Mouse (Mus musculus): ENCODE results near the gene Pex5l. TPM values are rescaled to one million over a fixed set of nuclear protein-coding genes. Genes with fewer than 3 reads are reported as not detected.

Gene Pex5l
- polyA plus RNA-seq, 1 experiment from 2014 or later = 0.19 TPM

DNA sequence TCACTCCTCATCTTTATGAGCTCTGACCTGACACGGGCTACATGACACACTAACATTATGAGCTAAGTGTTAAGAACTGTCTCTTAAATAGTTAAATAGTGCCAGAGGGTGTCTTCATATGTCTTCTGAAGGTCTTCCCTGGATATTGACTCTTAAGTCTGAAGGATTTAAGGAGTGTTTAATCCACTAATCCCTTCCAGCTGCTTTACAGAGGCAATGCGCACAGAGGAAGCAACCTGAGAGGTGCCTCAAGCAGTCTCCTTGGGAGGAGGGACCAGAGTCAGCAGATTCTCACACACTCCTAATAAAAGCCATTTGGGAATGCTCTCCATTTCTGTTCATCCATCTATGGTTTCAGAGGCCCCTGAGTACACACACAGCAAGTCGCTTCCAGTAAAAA is 157.9 kb downstream of the Pex5l start:
- H3K9me3 ChIP-seq (ENCODE audit: control insufficient read depth, low read length) = no peaks in the 10 kb centered on the region
- no peak overlapping the region for H3K4me3 ChIP-seq (ENCODE audit: low read length)
- no peak for ATAC-seq (ENCODE audit: low read depth)
- no peak overlapping the region for H3K27ac ChIP-seq (ENCODE audit: low read length)
- 65% methylated on average over 3 of the region's 3 CpGs for WGBS
- no peak overlapping the region for H3K4me2 ChIP-seq (ENCODE audit: low read depth, low read length)
- no peaks in the 10 kb centered on the region for H3K36me3 ChIP-seq (ENCODE audit: control insufficient read depth, insufficient read depth, low read length)
- no peaks in the 10 kb centered on the region for H3K4me1 ChIP-seq (replicated peaks; ENCODE audit: control insufficient read depth, insufficient read depth, low read length)
- no peaks in the 10 kb centered on the region for H3K27me3 ChIP-seq (ENCODE audit: control insufficient read depth, insufficient read depth, low read depth, low read length)
- no peak overlapping the region for H3K9ac ChIP-seq (ENCODE audit: low read length)

GRCm38 (mm10) chr3:32979981-32980380 is 163.1 kb downstream of the Pex5l start:
- no peak overlapping the region for H3K27ac ChIP-seq (ENCODE audit: low read length)
- no peaks in the 10 kb centered on the region for H3K36me3 ChIP-seq (ENCODE audit: control insufficient read depth, insufficient read depth, low read length)
- H3K4me2 ChIP-seq (ENCODE audit: low read depth, low read length) = no peak overlapping the region
- H3K9me3 ChIP-seq (ENCODE audit: control insufficient read depth, low read length) = no peaks in the 10 kb centered on the region
- H3K9ac ChIP-seq (ENCODE audit: low read length) = no peak overlapping the region
- no peaks in the 10 kb centered on the region for H3K27me3 ChIP-seq (ENCODE audit: control insufficient read depth, insufficient read depth, low read depth, low read length)
- 47% methylated on average over 4 of the region's 4 CpGs for WGBS
- ATAC-seq (ENCODE audit: low read depth) = no peak
- H3K4me3 ChIP-seq (ENCODE audit: low read length) = no peak overlapping the region
- no peaks in the 10 kb centered on the region for H3K4me1 ChIP-seq (replicated peaks; ENCODE audit: control insufficient read depth, insufficient read depth, low read length)

DNA sequence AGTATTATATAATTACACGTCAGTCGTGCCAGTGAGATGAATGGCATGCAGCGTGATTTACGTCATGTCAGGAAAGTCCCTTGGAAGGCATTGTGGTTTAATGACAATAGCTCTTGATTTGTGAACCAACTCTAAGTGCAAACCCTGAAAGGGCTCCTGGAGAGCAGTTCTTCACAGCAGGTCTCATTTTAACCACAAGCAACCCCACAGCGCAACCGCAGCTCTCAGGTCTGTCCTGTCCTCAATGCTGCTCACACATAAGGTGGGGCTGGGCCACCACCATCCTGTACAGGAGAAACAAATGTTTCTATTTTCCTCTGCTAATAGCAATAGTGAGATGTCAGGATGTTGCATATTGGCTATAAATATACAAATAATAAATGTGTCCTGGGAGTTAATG is 163.8 kb downstream of the Pex5l start:
- no peak overlapping the region for H3K4me3 ChIP-seq (ENCODE audit: low read length)
- H3K4me1 ChIP-seq (replicated peaks; ENCODE audit: control insufficient read depth, insufficient read depth, low read length) = no peaks in the 10 kb centered on the region
- H3K9me3 ChIP-seq (ENCODE audit: control insufficient read depth, low read length) = no peaks in the 10 kb centered on the region
- no peak for ATAC-seq (ENCODE audit: low read depth)
- no peak overlapping the region for H3K4me2 ChIP-seq (ENCODE audit: low read depth, low read length)
- no peak overlapping the region for H3K9ac ChIP-seq (ENCODE audit: low read length)
- WGBS = 73% methylated on average over 6 of the region's 6 CpGs
- H3K27me3 ChIP-seq (ENCODE audit: control insufficient read depth, insufficient read depth, low read depth, low read length) = no peaks in the 10 kb centered on the region
- H3K27ac ChIP-seq (ENCODE audit: low read length) = no peak overlapping the region
- H3K36me3 ChIP-seq (ENCODE audit: control insufficient read depth, insufficient read depth, low read length) = no peaks in the 10 kb centered on the region

DNA sequence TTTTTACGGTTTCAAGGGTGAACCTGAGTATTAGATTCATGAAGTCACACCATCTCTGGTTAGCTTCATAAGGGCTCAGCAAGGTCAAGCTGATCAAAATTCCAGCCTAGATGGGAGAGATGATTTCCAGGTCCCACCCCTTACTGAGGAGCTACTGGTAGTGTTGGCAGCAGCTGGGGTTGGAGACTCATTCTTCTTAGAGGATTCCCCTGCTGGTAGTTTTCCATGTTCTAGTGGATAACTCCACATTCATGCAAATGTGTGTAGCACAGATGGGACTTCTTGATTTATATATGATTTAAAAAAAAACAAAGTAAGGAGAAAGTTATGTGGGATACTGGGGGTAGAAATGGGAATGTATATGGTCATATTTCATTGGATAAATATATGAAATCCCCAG is 172.8 kb downstream of the Pex5l start:
- H3K4me3 ChIP-seq (ENCODE audit: low read length) = no peak overlapping the region
- H3K4me2 ChIP-seq (ENCODE audit: low read depth, low read length) = no peak overlapping the region
- no peaks in the 10 kb centered on the region for H3K36me3 ChIP-seq (ENCODE audit: control insufficient read depth, insufficient read depth, low read length)
- H3K9me3 ChIP-seq (ENCODE audit: control insufficient read depth, low read length) = no peaks in the 10 kb centered on the region
- no peaks in the 10 kb centered on the region for H3K27me3 ChIP-seq (ENCODE audit: control insufficient read depth, insufficient read depth, low read depth, low read length)
- no peaks in the 10 kb centered on the region for H3K4me1 ChIP-seq (replicated peaks; ENCODE audit: control insufficient read depth, insufficient read depth, low read length)
- H3K9ac ChIP-seq (ENCODE audit: low read length) = no peak overlapping the region
- no peak for ATAC-seq (ENCODE audit: low read depth)
- WGBS = 96% methylated on average over 1 of the region's 1 CpGs
- H3K27ac ChIP-seq (ENCODE audit: low read length) = no peak overlapping the region

DNA sequence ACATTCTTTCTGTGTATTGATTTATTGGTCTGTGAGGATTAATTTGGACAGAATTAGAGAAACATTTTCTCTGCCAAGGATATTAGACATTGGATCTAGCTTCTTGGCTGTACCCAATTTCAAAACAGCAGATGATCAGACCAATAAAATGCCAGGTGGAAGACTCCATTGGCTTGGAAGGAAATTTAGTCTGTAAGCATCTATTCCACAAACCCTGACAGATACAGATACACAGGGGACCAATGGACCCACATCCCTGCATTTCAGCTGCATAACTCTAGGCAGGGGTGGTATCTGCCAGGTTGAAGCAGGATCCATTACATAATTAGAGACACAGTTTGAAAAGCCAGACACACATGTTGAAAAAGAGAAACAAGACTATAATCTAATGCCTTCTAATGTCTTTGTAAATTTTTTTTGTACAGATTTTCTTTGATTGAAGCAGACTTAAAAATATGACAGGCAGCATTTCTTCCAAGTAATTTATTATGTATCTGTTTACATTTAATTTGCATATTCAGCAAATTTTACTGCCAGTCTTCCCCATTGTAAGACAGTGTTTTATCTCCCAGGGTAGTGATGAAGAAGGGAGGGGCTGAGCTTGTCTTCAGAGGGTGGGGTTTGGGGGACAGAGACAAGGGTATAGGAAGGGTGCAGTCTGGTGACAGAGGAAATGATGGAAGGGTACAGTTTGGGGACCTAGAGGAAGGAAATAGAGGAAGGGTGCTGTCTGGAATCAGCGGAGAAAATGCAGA is 174.2 kb downstream of the Pex5l start:
- WGBS = 76% methylated on average over 1 of the region's 1 CpGs
- Histone ChIP-seq H3K9me3 (ENCODE audit: control insufficient read depth, low read length) (no peaks in the 10 kb centered on the region), H3K27ac (ENCODE audit: low read length) (no peak overlapping the region), H3K4me3 (ENCODE audit: low read length) (no peak overlapping the region), H3K36me3 (ENCODE audit: control insufficient read depth, insufficient read depth, low read length) (no peaks in the 10 kb centered on the region), H3K4me2 (ENCODE audit: low read depth, low read length) (no peak overlapping the region), H3K27me3 (ENCODE audit: control insufficient read depth, insufficient read depth, low read depth, low read length) (no peaks in the 10 kb centered on the region), H3K4me1 (replicated peaks; ENCODE audit: control insufficient read depth, insufficient read depth, low read length) (no peaks in the 10 kb centered on the region), H3K9ac (ENCODE audit: low read length) (no peak overlapping the region)
- no peak for ATAC-seq (ENCODE audit: low read depth)

DNA sequence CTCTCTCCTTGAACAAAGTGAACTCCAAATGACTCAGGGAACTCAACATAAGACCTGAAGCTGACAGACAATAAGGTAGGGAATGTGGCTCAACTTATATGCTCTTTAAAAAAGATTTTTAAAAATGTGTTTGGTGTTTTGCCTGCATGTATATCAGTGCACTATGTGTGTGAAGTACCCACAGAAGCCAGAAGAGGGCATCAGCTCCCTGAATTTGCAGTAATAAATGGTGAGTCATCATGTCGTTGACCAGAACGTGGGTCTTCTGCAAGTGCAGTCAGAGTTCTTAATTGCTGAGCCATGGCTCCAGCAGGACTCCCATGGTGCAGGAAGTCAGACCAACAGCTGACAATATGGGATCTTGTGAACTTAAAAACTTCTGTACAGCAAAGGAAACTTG is 177.5 kb downstream of the Pex5l start:
- ATAC-seq (ENCODE audit: low read depth) = no peak
- Histone ChIP-seq H3K4me1 (replicated peaks; ENCODE audit: control insufficient read depth, insufficient read depth, low read length) (no peaks in the 10 kb centered on the region), H3K4me2 (ENCODE audit: low read depth, low read length) (no peak overlapping the region), H3K36me3 (ENCODE audit: control insufficient read depth, insufficient read depth, low read length) (no peaks in the 10 kb centered on the region), H3K27me3 (ENCODE audit: control insufficient read depth, insufficient read depth, low read depth, low read length) (no peaks in the 10 kb centered on the region), H3K9me3 (ENCODE audit: control insufficient read depth, low read length) (no peaks in the 10 kb centered on the region), H3K4me3 (ENCODE audit: low read length) (no peak overlapping the region), H3K9ac (ENCODE audit: low read length) (no peak overlapping the region), H3K27ac (ENCODE audit: low read length) (no peak overlapping the region)
- 2% methylated on average over 2 of the region's 2 CpGs for WGBS

- no peak overlapping the region for H3K9ac ChIP-seq (ENCODE audit: low read length)
- no peak overlapping the region for H3K27ac ChIP-seq (ENCODE audit: low read length)
- ATAC-seq (ENCODE audit: low read depth) = no peak
- H3K4me2 ChIP-seq (ENCODE audit: low read depth, low read length) = no peak overlapping the region
- H3K27me3 ChIP-seq (ENCODE audit: control insufficient read depth, insufficient read depth, low read depth, low read length) = no peaks in the 10 kb centered on the region
- H3K4me3 ChIP-seq (ENCODE audit: low read length) = no peak overlapping the region
- H3K9me3 ChIP-seq (ENCODE audit: control insufficient read depth, low read length) = no peaks in the 10 kb centered on the region
- 86% methylated on average over 3 of the region's 3 CpGs for WGBS
- no peaks in the 10 kb centered on the region for H3K36me3 ChIP-seq (ENCODE audit: control insufficient read depth, insufficient read depth, low read length)
- no peaks in the 10 kb centered on the region for H3K4me1 ChIP-seq (replicated peaks; ENCODE audit: control insufficient read depth, insufficient read depth, low read length)
These were observed 181.6 kb downstream of the Pex5l start for GRCm38 (mm10) chr3:32961494-32961893.

DNA sequence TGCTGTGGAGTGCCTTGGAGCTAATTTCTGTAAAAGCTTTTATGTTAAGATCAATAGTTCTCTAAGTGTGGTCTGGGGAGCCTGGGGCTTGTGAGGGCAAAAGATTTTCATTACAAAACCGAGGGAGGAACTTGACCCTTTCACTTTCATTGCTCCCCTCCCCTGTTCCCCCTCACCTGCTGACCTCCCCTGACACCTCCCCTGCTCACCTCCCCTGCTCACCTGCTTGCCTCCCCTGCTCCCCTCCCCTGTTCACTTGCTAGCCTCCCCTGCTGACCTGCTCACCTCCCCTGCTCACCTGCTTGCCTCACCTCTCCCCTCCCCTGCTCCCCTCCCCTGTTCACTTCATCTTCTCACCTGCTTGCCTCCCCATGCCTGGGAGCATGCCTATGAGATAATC is 191.7 kb downstream of the Pex5l start:
- H3K4me1 ChIP-seq (replicated peaks; ENCODE audit: control insufficient read depth, insufficient read depth, low read length) = no peaks in the 10 kb centered on the region
- H3K4me2 ChIP-seq (ENCODE audit: low read depth, low read length) = no peak overlapping the region
- no peaks in the 10 kb centered on the region for H3K9me3 ChIP-seq (ENCODE audit: control insufficient read depth, low read length)
- WGBS = 7% methylated on average over 1 of the region's 1 CpGs
- H3K9ac ChIP-seq (ENCODE audit: low read length) = no peak overlapping the region
- no peaks in the 10 kb centered on the region for H3K27me3 ChIP-seq (ENCODE audit: control insufficient read depth, insufficient read depth, low read depth, low read length)
- H3K27ac ChIP-seq (ENCODE audit: low read length) = no peak overlapping the region
- no peak overlapping the region for H3K4me3 ChIP-seq (ENCODE audit: low read length)
- no peak for ATAC-seq (ENCODE audit: low read depth)
- no peaks in the 10 kb centered on the region for H3K36me3 ChIP-seq (ENCODE audit: control insufficient read depth, insufficient read depth, low read length)

- no peak overlapping the region for H3K4me2 ChIP-seq (ENCODE audit: low read depth, low read length)
- no peak overlapping the region for H3K9ac ChIP-seq (ENCODE audit: low read length)
- no peaks in the 10 kb centered on the region for H3K4me1 ChIP-seq (replicated peaks; ENCODE audit: control insufficient read depth, insufficient read depth, low read length)
- H3K4me3 ChIP-seq (ENCODE audit: low read length) = no peak overlapping the region
- WGBS = 85% methylated on average over 5 of the region's 5 CpGs
- ATAC-seq (ENCODE audit: low read depth) = no peak
- H3K9me3 ChIP-seq (ENCODE audit: control insufficient read depth, low read length) = no peaks in the 10 kb centered on the region
- H3K27ac ChIP-seq (ENCODE audit: low read length) = no peak overlapping the region
- no peaks in the 10 kb centered on the region for H3K36me3 ChIP-seq (ENCODE audit: control insufficient read depth, insufficient read depth, low read length)
- H3K27me3 ChIP-seq (ENCODE audit: control insufficient read depth, insufficient read depth, low read depth, low read length) = no peaks in the 10 kb centered on the region
These were observed 195.6 kb downstream of the Pex5l start for GRCm38 (mm10) chr3:32947486-32947885.

Measured in lung, embryonic 16.5 days (tissue).